ENCODE assay signal across 1 mouse cellular context in the genomic region with DNA sequence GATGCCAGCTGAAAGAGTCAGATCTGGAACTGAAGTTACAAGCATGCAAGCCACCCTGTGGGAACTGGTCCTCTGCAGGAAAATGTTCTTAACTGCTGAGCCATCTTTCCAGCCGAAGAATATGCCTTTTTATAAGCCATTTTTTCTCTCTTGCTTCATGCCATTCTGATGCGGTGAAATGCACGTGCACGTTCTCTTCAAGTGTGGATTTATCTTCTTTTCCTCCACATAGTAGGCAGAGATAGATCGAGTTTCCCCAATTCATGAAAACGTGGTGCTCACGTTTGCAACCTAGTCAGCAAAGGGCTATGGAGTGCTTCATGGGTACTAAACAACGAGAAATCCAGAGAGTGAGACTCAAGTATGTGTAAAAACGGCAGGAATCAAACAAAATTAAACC.
TF ChIP-seq lines count a peak whose summit lies in the region.

No protein-coding gene starts in this region.

TF ChIP-seq in MEL, 35 proteins besides CTCF, POLR2A, EP300 and RAD21 (continued from another document):
- TF ChIP-seq SIN3A (IDR thresholded peaks at IDR 0.05; ENCODE audit: low read length) = peak; percentile 65; the same call in 1 of the 2 replicates
- no peak for TF ChIP-seq TCF12 (IDR thresholded peaks at IDR 0.05; ENCODE audit: low read depth, low read length)
